Mouse (Mus musculus): ENCODE measurements at regions not wholly inside any gene's neighbourhood (a gene's known extent, or its start where the extent isn't known, plus 50 kb on each side); places are given as distances from the start of the nearest gene placed in this dataset.

GRCm38 (mm10) chr7:113688231-113688669, 77.5 kb upstream of the Spon1 start:
- WGBS = 27% methylated on average over 8 of the region's 8 CpGs
- Histone ChIP-seq H3K36me3 (ENCODE audit: control insufficient read depth, insufficient read depth, low read length) (no peaks in the 10 kb centered on the region), H3K4me3 (ENCODE audit: low read depth, low read length) (no peak overlapping the region), H3K27me3 (replicated peaks; ENCODE audit: control insufficient read depth, insufficient read depth, low read length) (no peaks in the 10 kb centered on the region), H3K27ac (replicated peaks; ENCODE audit: low read depth, low read length) (no peak overlapping the region), H3K4me2 (ENCODE audit: low read depth, low read length) (no peak overlapping the region), H3K9me3 (ENCODE audit: control insufficient read depth, low read length) (no peaks in the 10 kb centered on the region), H3K4me1 (ENCODE audit: control insufficient read depth, insufficient read depth, low read length) (peaks cover under 1% of the 10 kb centered on the region), H3K9ac (ENCODE audit: low read depth, low read length) (no peak overlapping the region)
- DNase-seq (ENCODE audit: low spot score) (peak; percentile 83), ATAC-seq (ENCODE audit: low read depth) (peak; percentile 88)

DNA sequence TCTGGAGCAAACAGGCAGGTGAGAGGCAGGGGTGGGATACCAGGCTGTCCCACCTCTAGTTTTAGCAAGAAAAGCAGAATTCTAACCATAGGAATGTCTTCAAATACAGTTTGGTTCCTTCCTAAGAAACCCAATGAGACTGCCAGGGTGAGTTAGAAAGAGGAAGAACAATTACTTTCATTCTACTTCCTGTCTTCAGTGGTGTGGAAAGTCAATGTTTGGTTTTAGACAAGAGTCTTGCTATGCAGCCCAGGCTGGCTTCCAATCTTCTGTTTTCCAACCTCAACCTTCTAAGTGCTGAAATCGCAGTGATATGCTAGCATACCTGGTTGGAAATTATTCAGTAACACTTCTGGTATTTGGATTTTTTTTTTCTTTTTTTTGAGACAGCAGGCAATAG, 77.1 kb upstream of the Spon1 start:
- DNase-seq (ENCODE audit: low spot score) (no peak), ATAC-seq (ENCODE audit: low read depth) (no peak)
- Histone ChIP-seq H3K9me3 (ENCODE audit: control insufficient read depth, low read length) (no peaks in the 10 kb centered on the region), H3K27me3 (replicated peaks; ENCODE audit: control insufficient read depth, insufficient read depth, low read length) (no peaks in the 10 kb centered on the region), H3K27ac (replicated peaks; ENCODE audit: low read depth, low read length) (no peak overlapping the region), H3K4me1 (ENCODE audit: control insufficient read depth, insufficient read depth, low read length) (peaks cover 5% of the 10 kb centered on the region), H3K4me2 (ENCODE audit: low read depth, low read length) (no peak overlapping the region), H3K4me3 (ENCODE audit: low read depth, low read length) (no peak overlapping the region), H3K9ac (ENCODE audit: low read depth, low read length) (no peak overlapping the region), H3K36me3 (ENCODE audit: control insufficient read depth, insufficient read depth, low read length) (no peaks in the 10 kb centered on the region)
- 82% methylated on average over 1 of the region's 1 CpGs for WGBS

DNA sequence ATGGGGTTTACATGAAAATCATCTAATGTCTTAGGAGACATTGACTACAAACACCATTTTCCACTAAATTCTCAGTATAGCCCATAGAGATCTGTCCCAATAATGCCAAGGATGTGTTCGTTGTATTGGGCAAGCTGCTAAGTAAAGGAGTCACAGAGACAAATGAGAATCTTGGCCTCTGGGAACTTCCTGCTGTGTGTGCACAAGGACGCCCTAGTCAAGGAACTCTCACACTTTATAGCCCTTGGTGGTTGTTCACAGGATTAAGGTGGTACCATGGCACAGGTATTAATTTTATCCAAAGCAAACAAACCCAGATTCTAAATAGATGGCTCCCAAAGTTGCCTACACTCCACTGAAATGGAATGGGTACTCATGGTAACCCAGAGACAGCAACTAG, 76.7 kb upstream of the Spon1 start:
- H3K36me3 ChIP-seq (ENCODE audit: control insufficient read depth, insufficient read depth, low read length) = no peaks in the 10 kb centered on the region
- H3K4me1 ChIP-seq (ENCODE audit: control insufficient read depth, insufficient read depth, low read length) = peaks cover 9% of the 10 kb centered on the region
- no peaks in the 10 kb centered on the region for H3K27me3 ChIP-seq (replicated peaks; ENCODE audit: control insufficient read depth, insufficient read depth, low read length)
- H3K9me3 ChIP-seq (ENCODE audit: control insufficient read depth, low read length) = no peaks in the 10 kb centered on the region
- 73% methylated on average over 2 of the region's 2 CpGs for WGBS
- no peak overlapping the region for H3K27ac ChIP-seq (replicated peaks; ENCODE audit: low read depth, low read length)
- no peak overlapping the region for H3K4me2 ChIP-seq (ENCODE audit: low read depth, low read length)
- no peak overlapping the region for H3K9ac ChIP-seq (ENCODE audit: low read depth, low read length)
- ATAC-seq (ENCODE audit: low read depth) = no peak
- H3K4me3 ChIP-seq (ENCODE audit: low read depth, low read length) = no peak overlapping the region
- DNase-seq (ENCODE audit: low spot score) = no peak

GRCm38 (mm10) chr7:113691756-113692155, 74.0 kb upstream of the Spon1 start:
- ATAC-seq (ENCODE audit: low read depth) = no peak
- WGBS = 52% methylated on average over 2 of the region's 2 CpGs
- H3K36me3 ChIP-seq (ENCODE audit: control insufficient read depth, insufficient read depth, low read length) = no peaks in the 10 kb centered on the region
- H3K4me1 ChIP-seq (ENCODE audit: control insufficient read depth, insufficient read depth, low read length) = peaks cover 14% of the 10 kb centered on the region
- H3K4me3 ChIP-seq (ENCODE audit: low read depth, low read length) = no peak overlapping the region
- no peak overlapping the region for H3K4me2 ChIP-seq (ENCODE audit: low read depth, low read length)
- no peaks in the 10 kb centered on the region for H3K9me3 ChIP-seq (ENCODE audit: control insufficient read depth, low read length)
- H3K27me3 ChIP-seq (replicated peaks; ENCODE audit: control insufficient read depth, insufficient read depth, low read length) = no peaks in the 10 kb centered on the region
- DNase-seq (ENCODE audit: low spot score) = peak; percentile 24
- H3K9ac ChIP-seq (ENCODE audit: low read depth, low read length) = no peak overlapping the region
- H3K27ac ChIP-seq (replicated peaks; ENCODE audit: low read depth, low read length) = no peak overlapping the region

GRCm38 (mm10) chr7:113693526-113693925, 72.3 kb upstream of the Spon1 start:
- no peaks in the 10 kb centered on the region for H3K9me3 ChIP-seq (ENCODE audit: control insufficient read depth, low read length)
- WGBS = 33% methylated on average over 3 of the region's 3 CpGs
- H3K27ac ChIP-seq (replicated peaks; ENCODE audit: low read depth, low read length) = no peak overlapping the region
- no peak overlapping the region for H3K4me3 ChIP-seq (ENCODE audit: low read depth, low read length)
- H3K27me3 ChIP-seq (replicated peaks; ENCODE audit: control insufficient read depth, insufficient read depth, low read length) = no peaks in the 10 kb centered on the region
- ATAC-seq (ENCODE audit: low read depth) (no peak), DNase-seq (ENCODE audit: low spot score) (no peak)
- no peak overlapping the region for H3K4me2 ChIP-seq (ENCODE audit: low read depth, low read length)
- H3K9ac ChIP-seq (ENCODE audit: low read depth, low read length) = no peak overlapping the region
- H3K36me3 ChIP-seq (ENCODE audit: control insufficient read depth, insufficient read depth, low read length) = no peaks in the 10 kb centered on the region
- H3K4me1 ChIP-seq (ENCODE audit: control insufficient read depth, insufficient read depth, low read length) = peaks cover 14% of the 10 kb centered on the region

- no peak overlapping the region for H3K4me2 ChIP-seq (ENCODE audit: low read depth, low read length)
- H3K27ac ChIP-seq (replicated peaks; ENCODE audit: low read depth, low read length) = 0 out of 2 replicates have a peak overlapping the region, but pooled peaks have one; percentile 6
- H3K27me3 ChIP-seq (replicated peaks; ENCODE audit: control insufficient read depth, insufficient read depth, low read length) = no peaks in the 10 kb centered on the region
- H3K9me3 ChIP-seq (ENCODE audit: control insufficient read depth, low read length) = no peaks in the 10 kb centered on the region
- H3K9ac ChIP-seq (ENCODE audit: low read depth, low read length) = no peak overlapping the region
- H3K4me3 ChIP-seq (ENCODE audit: low read depth, low read length) = no peak overlapping the region
- ATAC-seq (ENCODE audit: low read depth) = no peak
- peaks cover 14% of the 10 kb centered on the region for H3K4me1 ChIP-seq (ENCODE audit: control insufficient read depth, insufficient read depth, low read length)
- peak; percentile 48 for DNase-seq (ENCODE audit: low spot score)
- no peaks in the 10 kb centered on the region for H3K36me3 ChIP-seq (ENCODE audit: control insufficient read depth, insufficient read depth, low read length)
- WGBS = 23% methylated on average over 5 of the region's 5 CpGs
Observed at GRCm38 (mm10) chr7:113694466-113694865, 71.3 kb upstream of the Spon1 start.

- H3K4me2 ChIP-seq (ENCODE audit: low read depth, low read length) = no peak overlapping the region
- H3K27ac ChIP-seq (replicated peaks; ENCODE audit: low read depth, low read length) = no peak overlapping the region
- H3K4me3 ChIP-seq (ENCODE audit: low read depth, low read length) = no peak overlapping the region
- ATAC-seq (ENCODE audit: low read depth) (no peak), DNase-seq (ENCODE audit: low spot score) (no peak)
- no peaks in the 10 kb centered on the region for H3K4me1 ChIP-seq (ENCODE audit: control insufficient read depth, insufficient read depth, low read length)
- no peak overlapping the region for H3K9ac ChIP-seq (ENCODE audit: low read depth, low read length)
- no peaks in the 10 kb centered on the region for H3K36me3 ChIP-seq (ENCODE audit: control insufficient read depth, insufficient read depth, low read length)
- H3K27me3 ChIP-seq (replicated peaks; ENCODE audit: control insufficient read depth, insufficient read depth, low read length) = no peaks in the 10 kb centered on the region
- H3K9me3 ChIP-seq (ENCODE audit: control insufficient read depth, low read length) = no peaks in the 10 kb centered on the region
Observed at GRCm38 (mm10) chr7:113705929-113706328, 59.9 kb upstream of the Spon1 start.

DNA sequence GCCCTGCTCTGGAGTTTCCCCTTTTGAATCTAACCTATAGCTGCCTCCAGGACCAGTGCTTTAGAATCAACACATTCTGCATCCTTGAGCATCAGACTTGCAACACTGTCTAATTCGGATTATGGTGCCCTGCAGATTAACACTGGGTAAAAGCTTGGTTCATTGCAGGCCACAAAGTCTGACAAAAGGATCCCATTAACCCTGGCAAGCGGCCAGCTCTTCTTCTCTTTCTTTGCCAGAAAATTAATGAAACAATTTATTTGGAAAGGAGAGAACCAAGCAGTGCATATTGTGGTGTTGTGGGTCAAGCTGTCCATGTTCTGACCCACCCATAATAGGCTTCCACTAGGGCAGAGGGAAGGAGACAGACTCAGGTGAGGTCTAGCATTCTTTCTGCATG, 58.2 kb upstream of the Spon1 start:
- WGBS = 69% methylated on average over 2 of the region's 2 CpGs
- no peaks in the 10 kb centered on the region for H3K4me1 ChIP-seq (ENCODE audit: control insufficient read depth, insufficient read depth, low read length)
- H3K27ac ChIP-seq (replicated peaks; ENCODE audit: low read depth, low read length) = no peak overlapping the region
- ATAC-seq (ENCODE audit: low read depth) (no peak), DNase-seq (ENCODE audit: low spot score) (no peak)
- no peak overlapping the region for H3K9ac ChIP-seq (ENCODE audit: low read depth, low read length)
- H3K4me3 ChIP-seq (ENCODE audit: low read depth, low read length) = no peak overlapping the region
- H3K36me3 ChIP-seq (ENCODE audit: control insufficient read depth, insufficient read depth, low read length) = no peaks in the 10 kb centered on the region
- no peaks in the 10 kb centered on the region for H3K27me3 ChIP-seq (replicated peaks; ENCODE audit: control insufficient read depth, insufficient read depth, low read length)
- no peak overlapping the region for H3K4me2 ChIP-seq (ENCODE audit: low read depth, low read length)
- H3K9me3 ChIP-seq (ENCODE audit: control insufficient read depth, low read length) = no peaks in the 10 kb centered on the region

DNA sequence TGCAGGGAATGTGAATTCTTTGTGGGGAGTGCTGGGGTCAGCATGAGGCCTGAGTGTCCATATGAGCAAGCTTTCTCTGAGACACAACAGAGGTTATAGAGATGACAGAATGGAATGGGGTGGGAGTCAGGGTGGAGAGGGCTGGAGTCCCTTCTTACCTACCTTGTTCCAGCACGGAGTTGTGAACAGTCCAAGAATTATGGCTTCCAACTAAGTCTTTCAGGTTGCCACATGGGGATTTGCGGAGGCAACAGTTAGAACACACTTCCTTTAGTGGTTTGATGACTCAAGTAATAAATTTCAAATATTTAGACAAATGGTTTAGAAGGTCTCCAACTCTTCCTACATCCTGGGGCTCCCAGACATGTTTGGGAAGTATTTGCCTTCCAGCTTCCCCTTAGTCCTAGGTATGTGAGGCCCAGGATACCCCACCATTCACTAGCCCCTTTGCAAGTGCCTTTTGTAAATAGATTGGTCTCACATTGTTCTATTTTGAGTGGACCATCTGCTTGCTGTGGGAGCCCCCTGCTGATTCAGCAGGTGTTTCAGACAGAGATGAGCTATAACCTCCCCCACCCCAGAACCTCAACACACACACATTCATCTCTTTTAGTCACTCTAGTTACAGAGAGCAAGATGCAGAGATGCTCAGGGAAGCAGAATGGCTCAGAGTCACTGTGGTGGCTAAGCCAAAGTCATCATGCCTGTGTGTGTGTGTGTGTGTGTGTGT, 55.1 kb upstream of the Spon1 start:
- no peak overlapping the region for H3K4me2 ChIP-seq (ENCODE audit: low read depth, low read length)
- no peaks in the 10 kb centered on the region for H3K4me1 ChIP-seq (ENCODE audit: control insufficient read depth, insufficient read depth, low read length)
- H3K4me3 ChIP-seq (ENCODE audit: low read depth, low read length) = no peak overlapping the region
- ATAC-seq (ENCODE audit: low read depth) = no peak
- H3K27ac ChIP-seq (replicated peaks; ENCODE audit: low read depth, low read length) = no peak overlapping the region
- no peaks in the 10 kb centered on the region for H3K27me3 ChIP-seq (replicated peaks; ENCODE audit: control insufficient read depth, insufficient read depth, low read length)
- no peaks in the 10 kb centered on the region for H3K9me3 ChIP-seq (ENCODE audit: control insufficient read depth, low read length)
- WGBS = 89% methylated on average over 2 of the region's 2 CpGs
- peak; percentile 20 for DNase-seq (ENCODE audit: low spot score)
- no peak overlapping the region for H3K9ac ChIP-seq (ENCODE audit: low read depth, low read length)
- H3K36me3 ChIP-seq (ENCODE audit: control insufficient read depth, insufficient read depth, low read length) = no peaks in the 10 kb centered on the region

Measured in embryonic facial prominence, embryonic 14.5 days (tissue).